Mouse (Mus musculus): ENCODE results near the gene Hhipl1. TPM values are rescaled to one million over a fixed set of nuclear protein-coding genes. Genes with fewer than 3 reads are reported as not detected.

The Hhipl1 gene
- total and polyA plus RNA-seq, 2 experiments from 2014 or later = 1.5 to 5.2 TPM

DNA sequence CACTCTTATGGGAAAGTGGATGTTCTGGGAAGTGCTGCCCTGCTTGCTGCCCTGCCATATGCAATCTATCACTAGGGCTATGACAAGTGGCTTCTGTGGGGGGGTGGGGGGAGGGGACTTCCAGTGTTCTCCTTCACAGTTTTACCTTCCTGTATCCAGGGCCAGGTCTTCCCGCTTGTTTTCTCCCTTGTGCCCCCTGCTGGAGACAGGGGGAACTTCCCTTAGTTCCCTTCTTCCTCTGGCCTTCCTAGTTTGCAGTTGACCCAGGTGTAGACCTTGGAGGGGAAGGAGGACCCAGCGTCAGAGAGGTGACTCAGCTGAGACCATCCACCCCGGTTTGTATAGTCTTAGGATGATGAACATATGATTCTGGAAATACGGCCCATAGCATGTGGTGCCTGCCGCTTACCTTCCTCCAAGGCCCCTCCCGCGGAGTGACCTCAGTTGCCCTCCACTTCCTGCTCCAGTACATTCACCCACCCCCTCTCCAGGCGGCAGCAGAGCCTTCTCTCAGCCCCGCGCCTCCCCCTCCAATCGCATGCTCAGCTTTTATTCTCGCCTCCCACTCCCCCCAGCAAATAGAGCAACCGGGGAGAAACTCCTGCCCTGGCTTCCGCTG lies 32.6 kb downstream of the Hhipl1 start:
- WGBS = 40% methylated on average over 14 of the region's 14 CpGs
- Histone ChIP-seq H3K4me1 (ENCODE audit: insufficient read depth) (peaks cover under 1% of the 10 kb centered on the region), H3K36me3 (ENCODE audit: insufficient read depth) (no peaks in the 10 kb centered on the region), H3K4me2 (ENCODE audit: low read depth) (no peak overlapping the region), H3K4me3 (ENCODE audit: low read depth, low read length) (no peak overlapping the region), H3K27me3 (ENCODE audit: insufficient read depth, low read length) (no peaks in the 10 kb centered on the region), H3K9me3 (ENCODE audit: low read length) (no peaks in the 10 kb centered on the region), H3K9ac (no peak overlapping the region), H3K27ac (ENCODE audit: low read depth, low read length) (no peak overlapping the region)
- ATAC-seq = no peak
- DNase-seq = no peak
- peak; percentile 78 for TF ChIP-seq CTCF (IDR thresholded peaks at IDR 0.05; ENCODE audit: low read depth)

DNA sequence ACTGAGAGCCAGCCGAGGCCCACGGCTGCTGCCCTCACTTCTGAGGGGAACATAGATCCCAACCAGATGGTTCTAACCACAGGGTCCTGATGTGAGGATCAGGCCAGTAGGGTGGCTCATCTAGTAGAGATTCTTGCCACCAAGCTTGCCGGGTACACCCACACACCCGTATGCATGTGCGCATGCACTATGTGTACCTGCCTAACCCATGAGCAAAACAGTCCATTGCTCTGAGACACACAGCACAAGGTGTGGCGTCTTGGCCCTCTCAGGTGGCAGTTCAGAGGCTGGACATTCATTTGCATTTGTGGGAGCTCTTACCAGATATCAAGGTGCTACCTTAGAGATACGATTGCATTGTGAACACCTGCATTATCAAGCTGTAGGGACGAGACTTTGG lies 42.1 kb downstream of the Hhipl1 start:
- no peak for ATAC-seq

DNA sequence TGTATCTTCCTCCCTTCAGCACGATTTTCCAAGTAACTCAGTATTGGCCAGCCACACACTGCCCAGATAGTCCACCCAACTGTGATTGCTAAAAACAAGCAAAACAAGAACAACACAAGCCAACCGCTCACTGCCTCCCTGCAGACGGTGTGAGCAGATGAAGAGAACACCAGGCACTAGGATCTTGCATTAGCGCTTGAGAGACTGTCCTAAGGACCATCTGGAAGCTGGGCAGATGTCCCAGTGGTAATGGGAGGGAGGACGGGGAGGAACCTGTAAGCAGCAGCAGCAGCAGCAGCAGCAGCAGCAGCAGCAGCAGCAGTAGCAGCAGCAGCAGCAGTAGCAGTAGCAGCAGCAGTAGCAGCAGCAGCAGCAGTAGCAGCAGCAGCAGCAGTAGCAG lies 43.0 kb downstream of the Hhipl1 start:
- WGBS = 46% methylated on average over 5 of the region's 5 CpGs
- no peaks in the 10 kb centered on the region for H3K9me3 ChIP-seq (ENCODE audit: low read length)
- no peak for TF ChIP-seq CTCF (IDR thresholded peaks at IDR 0.05; ENCODE audit: low read depth)
- no peak overlapping the region for H3K27ac ChIP-seq (ENCODE audit: low read depth, low read length)
- H3K27me3 ChIP-seq (ENCODE audit: insufficient read depth, low read length) = no peaks in the 10 kb centered on the region
- DNase-seq (peak; percentile 27), ATAC-seq (peak; percentile 40; the same call in 1 of the 2 replicates)
- H3K4me2 ChIP-seq (ENCODE audit: low read depth) = no peak overlapping the region
- no peaks in the 10 kb centered on the region; the same call in 1 of the 2 replicates for H3K36me3 ChIP-seq (ENCODE audit: insufficient read depth)
- no peaks in the 10 kb centered on the region; the same call in 1 of the 2 replicates for H3K4me1 ChIP-seq (ENCODE audit: insufficient read depth)
- no peak overlapping the region for H3K4me3 ChIP-seq (ENCODE audit: low read depth, low read length)
- no peak overlapping the region for H3K9ac ChIP-seq

More for the DNA sequence above, 42.1 kb downstream of the Hhipl1 start:
- Histone ChIP-seq H3K27ac (ENCODE audit: low read depth, low read length) (no peak overlapping the region), H3K4me2 (ENCODE audit: low read depth) (no peak overlapping the region), H3K9me3 (ENCODE audit: low read length) (no peaks in the 10 kb centered on the region), H3K4me3 (ENCODE audit: low read depth, low read length) (no peak overlapping the region), H3K36me3 (ENCODE audit: insufficient read depth) (no peaks in the 10 kb centered on the region; the same call in 1 of the 2 replicates), H3K9ac (no peak overlapping the region), H3K4me1 (ENCODE audit: insufficient read depth) (no peaks in the 10 kb centered on the region; the same call in 1 of the 2 replicates), H3K27me3 (ENCODE audit: insufficient read depth, low read length) (no peaks in the 10 kb centered on the region)
- 85% methylated on average over 8 of the region's 8 CpGs for WGBS
- DNase-seq = no peak
- no peak for TF ChIP-seq CTCF (IDR thresholded peaks at IDR 0.05; ENCODE audit: low read depth)

DNA sequence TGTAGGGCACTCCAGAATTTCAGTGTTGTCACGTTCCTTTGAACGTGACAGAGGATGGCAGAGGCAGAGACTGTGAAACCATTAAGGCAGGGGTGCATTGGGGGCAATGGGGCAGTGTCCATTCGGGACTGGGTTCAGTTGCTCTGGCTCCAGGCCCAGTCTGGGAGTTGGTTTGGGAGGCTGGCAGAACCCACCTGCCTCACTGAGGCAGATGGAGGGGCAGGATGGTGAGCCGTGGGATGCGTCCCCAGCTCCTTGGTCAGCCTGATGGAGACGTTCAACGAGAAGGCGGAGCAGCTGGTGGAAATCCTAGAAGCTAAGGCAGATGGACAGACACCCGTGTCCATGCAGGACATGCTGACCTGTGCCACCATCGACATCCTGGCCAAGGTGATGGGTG lies 44.9 kb downstream of the Hhipl1 start:
- ATAC-seq (no peak), DNase-seq (no peak)
- H3K4me2 ChIP-seq (ENCODE audit: low read depth) = no peak overlapping the region
- H3K27me3 ChIP-seq (ENCODE audit: insufficient read depth, low read length) = no peaks in the 10 kb centered on the region
- H3K36me3 ChIP-seq (ENCODE audit: insufficient read depth) = no peaks in the 10 kb centered on the region; the same call in 1 of the 2 replicates
- no peak overlapping the region for H3K4me3 ChIP-seq (ENCODE audit: low read depth, low read length)
- no peak overlapping the region for H3K9ac ChIP-seq
- whole genome bisulfite sequencing = 89% methylated on average over 10 of the region's 10 CpGs
- H3K4me1 ChIP-seq (ENCODE audit: insufficient read depth) = no peaks in the 10 kb centered on the region; the same call in 1 of the 2 replicates
- no peak for TF ChIP-seq CTCF (IDR thresholded peaks at IDR 0.05; ENCODE audit: low read depth)
- H3K27ac ChIP-seq (ENCODE audit: low read depth, low read length) = no peak overlapping the region
- no peaks in the 10 kb centered on the region for H3K9me3 ChIP-seq (ENCODE audit: low read length)

DNA sequence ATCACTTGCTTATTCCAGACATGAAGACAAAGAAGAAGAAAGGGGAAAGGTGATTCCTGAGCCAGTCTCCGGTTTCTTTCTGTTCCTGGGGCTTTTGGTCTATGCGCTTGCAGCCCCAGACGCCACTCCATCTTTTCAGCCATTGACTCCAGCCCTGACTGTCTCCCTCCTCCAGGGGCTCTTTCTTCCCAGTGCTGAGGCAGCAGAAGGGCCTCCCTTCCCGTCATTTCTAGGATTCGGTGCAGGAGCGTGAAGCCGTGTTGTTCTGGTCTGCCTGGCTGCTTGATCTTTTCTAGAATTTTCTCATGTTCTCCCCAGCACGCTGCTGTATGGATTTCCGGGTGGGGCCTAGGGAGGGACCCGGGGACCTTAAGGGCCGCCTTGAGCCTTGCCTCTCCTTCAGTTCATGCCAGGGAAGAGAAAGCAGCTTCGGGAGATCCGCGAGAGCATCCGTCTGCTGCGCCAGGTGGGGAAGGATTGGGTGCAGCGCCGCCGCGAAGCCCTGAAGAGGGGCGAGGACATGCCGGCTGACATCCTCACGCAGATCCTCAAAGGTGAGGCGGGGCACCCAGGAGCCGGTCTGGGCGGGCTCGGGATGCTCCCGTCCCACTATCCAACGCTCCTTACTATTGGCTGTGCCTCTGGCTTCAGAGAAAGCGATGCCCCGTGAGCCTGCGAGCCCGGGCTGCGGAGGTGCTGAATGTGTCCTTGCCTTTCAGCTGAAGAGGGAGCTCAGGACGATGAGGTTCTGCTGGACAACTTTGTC lies 46.5 kb downstream of the Hhipl1 start:
- Histone ChIP-seq H3K4me3 (ENCODE audit: low read depth, low read length) (peak overlapping the region; percentile 1), H3K27me3 (ENCODE audit: insufficient read depth, low read length) (no peaks in the 10 kb centered on the region), H3K9me3 (ENCODE audit: low read length) (no peaks in the 10 kb centered on the region), H3K27ac (ENCODE audit: low read depth, low read length) (no peak overlapping the region), H3K4me2 (ENCODE audit: low read depth) (peak overlapping the region; percentile 46), H3K9ac (peak overlapping the region; percentile 34; the same call in 1 of the 2 replicates), H3K4me1 (ENCODE audit: insufficient read depth) (no peaks in the 10 kb centered on the region; the same call in 1 of the 2 replicates), H3K36me3 (ENCODE audit: insufficient read depth) (no peaks in the 10 kb centered on the region; the same call in 1 of the 2 replicates)
- peak; percentile 55 for DNase-seq
- peak; percentile 68 for ATAC-seq
- no peak for TF ChIP-seq CTCF (IDR thresholded peaks at IDR 0.05; ENCODE audit: low read depth)
- WGBS = 13% methylated on average over 35 of the region's 35 CpGs

DNA sequence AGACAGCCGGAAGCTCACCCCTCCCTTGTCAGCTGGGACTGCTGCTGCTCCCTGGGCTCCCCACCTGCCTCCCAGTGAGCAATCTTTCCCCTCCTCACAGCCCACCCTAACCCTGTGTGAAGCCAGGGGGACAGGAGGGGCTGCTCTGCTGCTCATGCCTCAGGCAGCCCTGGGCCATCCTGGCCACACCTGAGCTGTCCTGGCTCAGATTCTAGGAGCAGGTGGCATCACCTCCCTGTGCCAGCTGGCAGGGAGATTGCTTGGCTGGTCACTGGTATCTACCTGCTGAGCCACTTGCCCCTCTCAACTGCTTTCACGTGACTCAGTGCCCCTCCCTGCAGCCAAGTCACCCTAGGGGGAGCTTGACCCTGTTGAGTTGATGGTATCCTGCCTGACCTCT lies 48.2 kb downstream of the Hhipl1 start:
- DNase-seq (no peak), ATAC-seq (no peak)
- Histone ChIP-seq H3K4me3 (ENCODE audit: low read depth, low read length) (no peak overlapping the region), H3K4me1 (ENCODE audit: insufficient read depth) (no peaks in the 10 kb centered on the region; the same call in 1 of the 2 replicates), H3K27me3 (ENCODE audit: insufficient read depth, low read length) (no peaks in the 10 kb centered on the region), H3K36me3 (ENCODE audit: insufficient read depth) (no peaks in the 10 kb centered on the region; the same call in 1 of the 2 replicates), H3K9me3 (ENCODE audit: low read length) (no peaks in the 10 kb centered on the region), H3K4me2 (ENCODE audit: low read depth) (no peak overlapping the region), H3K27ac (ENCODE audit: low read depth, low read length) (no peak overlapping the region), H3K9ac (no peak overlapping the region)
- no peak for TF ChIP-seq CTCF (IDR thresholded peaks at IDR 0.05; ENCODE audit: low read depth)
- whole genome bisulfite sequencing = 73% methylated on average over 2 of the region's 2 CpGs

DNA sequence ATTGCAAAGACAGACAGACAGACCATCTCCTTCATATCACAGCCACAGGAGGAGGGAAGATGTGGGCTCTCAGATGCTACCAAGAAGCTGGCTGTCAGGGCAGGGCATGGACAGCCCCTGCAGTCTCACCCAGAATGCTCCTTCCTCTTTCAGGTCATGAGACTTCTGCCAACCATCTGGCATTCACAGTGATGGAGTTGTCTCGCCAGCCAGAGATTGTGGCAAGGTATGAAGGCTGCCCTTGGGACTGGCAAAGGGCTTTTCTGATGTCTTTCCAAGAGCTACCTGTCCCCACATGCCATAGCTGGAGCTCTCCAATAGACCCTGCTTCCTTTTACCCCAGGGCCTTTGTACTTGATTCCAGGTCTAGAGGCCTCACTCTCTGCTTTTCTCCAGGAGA lies 49.2 kb downstream of the Hhipl1 start:
- no peak overlapping the region for H3K4me2 ChIP-seq (ENCODE audit: low read depth)
- no peaks in the 10 kb centered on the region for H3K9me3 ChIP-seq (ENCODE audit: low read length)

More for the DNA sequence above, 49.2 kb downstream of the Hhipl1 start:
- Histone ChIP-seq H3K4me3 (ENCODE audit: low read depth, low read length) (no peak overlapping the region), H3K27ac (ENCODE audit: low read depth, low read length) (no peak overlapping the region), H3K9ac (no peak overlapping the region), H3K27me3 (ENCODE audit: insufficient read depth, low read length) (no peaks in the 10 kb centered on the region), H3K4me1 (ENCODE audit: insufficient read depth) (no peaks in the 10 kb centered on the region; the same call in 1 of the 2 replicates), H3K36me3 (ENCODE audit: insufficient read depth) (no peaks in the 10 kb centered on the region; the same call in 1 of the 2 replicates)
- no peak for TF ChIP-seq CTCF (IDR thresholded peaks at IDR 0.05; ENCODE audit: low read depth)
- DNase-seq = no peak
- ATAC-seq = no peak
- 91% methylated on average over 1 of the region's 1 CpGs for WGBS
